ENCODE assay signal across 23 mouse cellular contexts in genomic region chr11:100202906-100203305, GRCm38 (mm10). TPM values are rescaled to one million over a fixed set of nuclear protein-coding genes. Genes with fewer than 3 reads are reported as not detected.
"Had no signal": no experiment of that assay in that cellular context is flagged by ENCODE, and none has a peak within 500 bp of the region (broad histone marks: within the 10 kb centered on the region; RNA-seq: fewer than 3 reads in every experiment).

No protein-coding gene starts in this region.

- H3K4me2 ChIP-seq: heart, embryonic 12.5 days; hindbrain, embryonic 12.5 days; hindbrain, embryonic 14.5 days; kidney, embryonic 15.5 days; limb, embryonic 13.5 days; limb, embryonic 15.5 days; liver, embryonic 12.5 days had no signal

- H3K27me3 ChIP-seq: hindbrain, embryonic 12.5 days; kidney, embryonic 15.5 days; limb, embryonic 13.5 days; limb, embryonic 15.5 days; liver, embryonic 12.5 days had no signal

- H3K4me1 ChIP-seq: heart, embryonic 10.5 days; heart, embryonic 12.5 days; hindbrain, embryonic 10.5 days; hindbrain, embryonic 12.5 days; kidney, embryonic 15.5 days; limb, embryonic 13.5 days; limb, embryonic 15.5 days; liver, embryonic 12.5 days had no signal

- H3K9ac ChIP-seq: heart, embryonic 12.5 days; hindbrain, embryonic 12.5 days; hindbrain, embryonic 14.5 days; kidney, embryonic 15.5 days; limb, embryonic 13.5 days; limb, embryonic 15.5 days; liver, embryonic 12.5 days; liver, embryonic 14.5 days had no signal

- H3K36me3 ChIP-seq: heart, embryonic 10.5 days; heart, embryonic 12.5 days; hindbrain, embryonic 10.5 days; hindbrain, embryonic 12.5 days; kidney, embryonic 15.5 days; limb, embryonic 13.5 days; limb, embryonic 15.5 days; liver, embryonic 12.5 days had no signal

- ATAC-seq: hindbrain, embryonic 16.5 days; inflammation-experienced regulatory T-cells, adult 6 months; liver, embryonic 12.5 days had no signal

- H3K9me3 ChIP-seq: heart, embryonic 10.5 days; heart, embryonic 12.5 days; hindbrain, embryonic 10.5 days; hindbrain, embryonic 12.5 days; kidney, embryonic 15.5 days; limb, embryonic 13.5 days; limb, embryonic 15.5 days; liver, embryonic 12.5 days had no signal

- DNase-seq: gastrocnemius, postnatal 14 days; gastrocnemius, postnatal 36 days; kidney, adult 11 months; left cerebral cortex, postnatal 4 days had no signal

- H3K4me3 ChIP-seq: heart, embryonic 10.5 days; heart, embryonic 12.5 days; hindbrain, embryonic 10.5 days; hindbrain, embryonic 12.5 days; kidney, embryonic 15.5 days; layer of hippocampus, adult 2 months; limb, embryonic 13.5 days; limb, embryonic 15.5 days; liver, embryonic 12.5 days had no signal

- H3K27ac ChIP-seq: heart, embryonic 10.5 days; hindbrain, embryonic 10.5 days; hindbrain, embryonic 12.5 days; hindbrain, embryonic 14.5 days; kidney, embryonic 15.5 days; kidney, postnatal 0 days; layer of hippocampus, adult 2 months; limb, embryonic 13.5 days; limb, embryonic 15.5 days; liver, embryonic 12.5 days; liver, embryonic 14.5 days had no signal

RNA-seq across cellular contexts. Expression of gene Krt14, which starts 4.4 kb away (rescaled TPM):
- polyA plus RNA-seq: inflammation-experienced regulatory T-cells, adult 6 months; liver, adult 2 months had no signal

RNA-seq across cellular contexts. Expression of gene Krt9, which starts 9.9 kb away (rescaled TPM):
- polyA plus RNA-seq: heart, embryonic 10.5 days; heart, embryonic 12.5 days; heart, embryonic 14.5 days; heart, embryonic 16.5 days; hindbrain, embryonic 10.5 days; hindbrain, embryonic 14.5 days; inflammation-experienced regulatory T-cells, adult 6 months; kidney, adult 2 months; kidney, embryonic 15.5 days; kidney, postnatal 0 days; limb, embryonic 13.5 days; liver, adult 2 months; liver, embryonic 12.5 days; liver, embryonic 14.5 days had no signal

RNA-seq across cellular contexts. Expression of gene Krt16, which starts 45.8 kb away (rescaled TPM):
- polyA plus RNA-seq: heart, embryonic 10.5 days; heart, embryonic 12.5 days; heart, embryonic 14.5 days; hindbrain, embryonic 10.5 days; hindbrain, embryonic 12.5 days; hindbrain, embryonic 14.5 days; hindbrain, embryonic 16.5 days; inflammation-experienced regulatory T-cells, adult 6 months; kidney, adult 2 months; kidney, postnatal 0 days; limb, embryonic 11.5 days; liver, adult 2 months; liver, embryonic 12.5 days; liver, embryonic 14.5 days had no signal

RNA-seq across cellular contexts. Expression of gene Krt19, which starts 54.4 kb away (rescaled TPM):
- polyA plus RNA-seq: inflammation-experienced regulatory T-cells, adult 6 months had no signal

RNA-seq across cellular contexts. Expression of gene Krt17, which starts 57.9 kb away (rescaled TPM):
- polyA plus RNA-seq: liver, adult 2 months had no signal
